Mouse (Mus musculus) intestine, embryonic 14.5 days (tissue): Measurements from ENCODE around the gene Tspo2. TPM values are rescaled to one million over a fixed set of nuclear protein-coding genes. Genes with fewer than 3 reads are reported as not detected.
"Not testable (repeated sequence)": the region's sequence is repeated elsewhere in the genome, so short reads cannot be mapped to it uniquely, and the experiment has no call there.

ENCODE experiments used
- ATAC-seq: fragments of 200-750 bp; cut with Nextera tagmentation; replicated peaks from 2 replicates; pipeline ENCODE4 v1.8.0; 2017; ENCODE audit warnings: low read depth, moderate number of reproducible peaks, moderate TSS enrichment, moderate library complexity; ENCODE audit not compliant: low FRiP score, low TSS enrichment
- DNase-seq: peaks from one replicate; pipeline ENCODE4 v3.0.0-alpha.2; 2018; ENCODE audit warnings: low spot score
- H3K27ac ChIP-seq: fragments of 300-500 bp; sonication (generic); 2 replicates; pipeline ENCODE4 v1.5.1; 2014; ENCODE audit warnings: low read depth, mild to moderate bottlenecking, control low read depth
- H3K27me3 ChIP-seq: fragments of 300-500 bp; sonication (generic); replicated peaks from 2 replicates; pipeline ENCODE4 v1.6.1; 2014; ENCODE audit warnings: low read length, control low read depth; ENCODE audit not compliant: control insufficient read depth, insufficient read depth
- H3K36me3 ChIP-seq: fragments of 300-500 bp; sonication (generic); 2 replicates; pipeline ENCODE4 v1.6.1; 2014; ENCODE audit warnings: low read length, control low read depth; ENCODE audit not compliant: control insufficient read depth, insufficient read depth
- H3K4me1 ChIP-seq: fragments of 300-500 bp; sonication (generic); replicated peaks from 2 replicates; pipeline ENCODE4 v1.6.1; 2014; ENCODE audit warnings: low read length, control low read depth, mixed read lengths; ENCODE audit not compliant: control insufficient read depth, insufficient read depth
- H3K4me2 ChIP-seq: fragments of 300-500 bp; sonication (generic); 2 replicates; pipeline ENCODE4 v1.6.1; 2014; ENCODE audit warnings: low read length
- H3K4me3 ChIP-seq: fragments of 300-500 bp; sonication (generic); 2 replicates; pipeline ENCODE4 v1.5.1; 2014; ENCODE audit warnings: low read depth, low read length, control low read depth, mixed read lengths
- H3K9ac ChIP-seq: fragments of 300-500 bp; sonication (generic); 2 replicates; pipeline ENCODE4 v1.6.1; 2014; ENCODE audit warnings: mild to moderate bottlenecking, low read length
- H3K9me3 ChIP-seq: fragments of 300-500 bp; sonication (generic); 2 replicates; pipeline ENCODE4 v1.6.1; 2016; ENCODE audit warnings: low read length, control low read depth; ENCODE audit not compliant: control insufficient read depth
- WGBS: fragments of 180-500 bp; shearing (Covaris S2); extraction: QIAGEN DNeasy Blood & Tissue Kit; methylation state at CpG from one replicate; pipeline ENCODE4 v1.1.7; 2014; 5-methylcytosine and 5-hydroxymethylcytosine counted together
- polyA plus RNA-seq: library from polyadenylated mRNA; unstranded; fragments of >200 nt; fragmentation: Nextera tagmentation; extraction: Ambion mirVana; gene quantifications from 2 replicates; pipeline ENCODE4 v1.2.1, GENCODE M21; 2014

Tspo2 gene
- polyA plus RNA-seq, 1 experiment from 2014 or later, result 1.6 TPM

DNA sequence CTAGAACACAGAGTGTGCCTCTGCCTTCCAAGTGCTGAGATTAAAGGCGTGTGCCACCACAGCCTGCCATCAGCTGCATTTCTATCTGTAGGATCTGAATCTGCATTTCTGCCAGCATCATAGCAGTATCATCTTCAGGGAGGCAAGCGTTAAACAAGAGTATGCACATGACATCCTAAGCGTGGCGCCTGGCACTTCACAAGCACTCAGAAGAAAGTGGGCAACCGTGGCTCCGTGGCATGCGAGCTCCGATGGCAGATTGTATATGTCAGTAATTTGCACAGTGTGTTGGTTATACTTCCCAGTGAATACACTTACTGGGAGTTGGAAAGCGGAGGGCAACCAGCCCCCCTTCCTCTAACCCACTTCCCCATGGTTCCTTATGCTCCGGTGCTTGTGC is 28.6 kb upstream of the Tspo2 start:
- 85% methylated on average over 10 of the region's 10 CpGs for WGBS
- Histone ChIP-seq H3K36me3 (no peaks in the 10 kb centered on the region), H3K4me3 (no peak overlapping the region), H3K4me1 (no peaks in the 10 kb centered on the region), H3K4me2 (no peak overlapping the region), H3K9me3 (no peaks in the 10 kb centered on the region), H3K27ac (no peak overlapping the region), H3K9ac (no peak overlapping the region), H3K27me3 (no peaks in the 10 kb centered on the region)
- no peak for DNase-seq
- ATAC-seq, result no peak

DNA sequence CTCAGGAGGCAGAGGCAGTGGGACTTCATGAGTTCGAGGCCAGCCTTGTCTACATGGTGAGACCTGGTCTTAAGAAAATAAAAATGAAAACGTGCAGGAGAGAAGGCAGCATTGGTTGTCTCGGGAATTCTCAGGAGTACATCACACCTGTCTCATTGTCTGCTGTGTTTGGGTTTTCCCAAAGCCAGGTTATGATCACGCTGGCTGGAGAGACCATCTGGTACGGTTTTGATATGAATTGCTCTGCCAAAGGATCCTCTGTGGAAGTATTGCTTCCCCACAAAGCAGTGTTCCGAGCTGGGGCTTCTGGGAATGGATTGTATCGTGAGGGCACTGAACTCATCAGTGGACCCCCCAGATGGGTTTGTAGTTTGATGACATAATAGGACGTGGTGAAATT is 24.1 kb upstream of the Tspo2 start:
- Histone ChIP-seq H3K36me3 (no peaks in the 10 kb centered on the region), H3K27me3 (no peaks in the 10 kb centered on the region), H3K4me3 (no peak overlapping the region), H3K9me3 (no peaks in the 10 kb centered on the region), H3K9ac (no peak overlapping the region), H3K27ac (no peak overlapping the region), H3K4me2 (no peak overlapping the region), H3K4me1 (no peaks in the 10 kb centered on the region)
- 80% methylated on average over 8 of the region's 8 CpGs for WGBS
- DNase-seq (no peak), ATAC-seq (no peak)

DNA sequence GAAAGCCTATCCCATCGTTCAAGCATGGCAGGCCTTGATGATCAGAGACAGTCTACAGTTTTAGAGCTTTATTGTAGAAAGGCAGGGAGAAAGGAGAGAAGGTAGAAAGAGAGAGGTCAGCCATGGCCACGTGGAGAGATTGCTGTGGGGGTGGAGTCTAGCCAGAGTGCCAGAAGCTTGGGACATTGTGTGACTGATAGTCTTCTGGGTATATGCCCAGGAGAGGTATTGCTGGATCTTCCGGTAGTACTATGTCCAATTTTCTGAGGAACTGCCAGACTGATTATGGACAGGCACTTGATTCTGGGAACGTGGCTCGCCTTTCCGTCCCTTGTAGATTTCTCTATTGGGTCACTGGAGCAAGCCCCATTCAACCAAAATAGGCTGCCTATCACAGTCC is 23.0 kb upstream of the Tspo2 start:
- H3K27ac ChIP-seq, DNase-seq, H3K36me3 ChIP-seq, ATAC-seq, H3K4me1 ChIP-seq, H3K9ac ChIP-seq, H3K27me3 ChIP-seq, H3K9me3 ChIP-seq, H3K4me2 ChIP-seq, H3K4me3 ChIP-seq: not testable (repeated sequence)
- WGBS, result 80% methylated on average over 6 of the region's 6 CpGs

DNA sequence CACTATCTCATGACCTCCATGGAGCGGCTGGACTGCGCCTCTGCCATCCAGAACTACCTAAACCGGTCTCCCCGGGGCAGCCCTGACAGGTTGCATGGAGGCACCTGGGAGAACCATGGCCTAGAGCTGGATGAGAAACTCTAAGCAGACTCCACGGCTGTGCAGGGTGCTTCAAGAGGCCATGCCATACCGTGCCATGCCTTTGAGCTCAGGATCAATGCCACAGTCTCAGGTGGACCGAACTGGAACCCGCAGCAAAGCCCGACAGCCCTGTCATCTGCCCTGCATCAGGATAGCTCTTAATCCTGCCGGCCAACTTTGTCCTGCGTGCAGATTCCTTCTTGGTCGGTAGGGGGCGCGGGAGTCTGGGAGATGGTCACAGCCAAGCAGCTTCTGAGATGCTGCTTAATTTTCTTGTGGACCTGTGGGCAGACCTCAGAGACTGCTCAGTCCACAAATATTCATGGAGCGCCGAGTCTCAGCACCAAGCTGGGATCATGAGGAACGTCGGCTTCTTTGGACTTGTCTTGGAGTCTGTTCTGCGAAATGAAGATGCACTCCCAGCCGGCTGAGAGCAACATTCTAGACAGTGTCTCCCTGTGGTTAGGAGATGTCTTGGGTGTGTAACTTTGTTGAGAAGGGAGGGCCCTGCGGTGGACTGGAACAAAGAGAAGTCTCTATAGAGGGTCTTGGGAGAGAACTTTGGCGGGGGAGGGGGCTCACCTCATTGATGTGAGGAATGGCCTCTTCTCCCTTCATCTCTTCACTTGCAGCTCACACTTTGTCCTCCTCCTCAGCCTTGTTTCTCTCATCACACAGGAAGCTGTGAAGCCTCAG is 16.3 kb upstream of the Tspo2 start:
- H3K4me2 ChIP-seq, result peak overlapping the region; percentile 16
- peak; percentile 96 for DNase-seq
- H3K36me3 ChIP-seq, result no peaks in the 10 kb centered on the region
- no peaks in the 10 kb centered on the region for H3K4me1 ChIP-seq
- ATAC-seq, result peak; percentile 78
- no peak overlapping the region for H3K4me3 ChIP-seq
- no peaks in the 10 kb centered on the region for H3K9me3 ChIP-seq
- 10% methylated on average over 22 of the region's 22 CpGs for WGBS
- H3K27me3 ChIP-seq, result 0 out of 2 replicates have a peak, but pooled peaks cover 2% of the 10 kb centered on the region
- H3K27ac ChIP-seq, result no peak overlapping the region
- no peak overlapping the region for H3K9ac ChIP-seq

DNA sequence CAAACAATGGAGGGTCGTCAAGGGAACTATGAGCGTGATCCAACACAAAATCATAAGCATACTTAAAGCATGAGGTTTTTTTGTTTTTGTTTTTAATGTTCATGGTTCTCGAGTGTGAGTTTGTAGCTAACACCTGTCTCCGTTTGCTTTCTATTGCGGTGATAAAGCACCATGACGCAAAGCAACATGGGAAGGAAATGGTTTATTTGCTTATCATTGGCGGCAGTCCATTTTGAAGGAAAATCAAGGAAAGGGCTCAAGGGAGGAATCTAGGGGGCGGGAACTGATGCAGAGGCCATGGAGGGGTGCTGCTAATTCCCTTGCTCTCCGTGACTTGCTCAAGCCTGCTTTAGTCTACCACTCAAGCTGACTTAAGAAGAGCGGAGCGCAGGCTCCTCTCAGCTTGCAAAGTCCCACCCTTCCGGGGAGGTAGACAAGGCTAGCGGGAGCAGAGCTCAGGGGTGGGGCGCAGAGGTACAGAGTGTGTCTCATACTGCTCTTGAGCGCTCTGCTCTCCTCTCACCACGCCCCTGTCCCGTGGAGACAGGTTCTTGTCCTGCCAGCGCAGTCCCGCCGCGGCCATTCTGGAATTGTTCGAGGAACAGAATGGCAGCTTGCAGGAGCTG is 15.6 kb upstream of the Tspo2 start:
- H3K36me3 ChIP-seq, result no peaks in the 10 kb centered on the region
- H3K4me3 ChIP-seq, result no peak overlapping the region
- no peaks in the 10 kb centered on the region for H3K4me1 ChIP-seq
- ATAC-seq, result peak; percentile 74
- DNase-seq, result peak; percentile 56
- 46% methylated on average over 22 of the region's 22 CpGs for WGBS
- no peak overlapping the region for H3K9ac ChIP-seq
- no peak overlapping the region for H3K27ac ChIP-seq
- H3K27me3 ChIP-seq, result 0 out of 2 replicates have a peak, but pooled peaks cover 2% of the 10 kb centered on the region
- peak overlapping the region; percentile 16 for H3K4me2 ChIP-seq
- no peaks in the 10 kb centered on the region for H3K9me3 ChIP-seq

DNA sequence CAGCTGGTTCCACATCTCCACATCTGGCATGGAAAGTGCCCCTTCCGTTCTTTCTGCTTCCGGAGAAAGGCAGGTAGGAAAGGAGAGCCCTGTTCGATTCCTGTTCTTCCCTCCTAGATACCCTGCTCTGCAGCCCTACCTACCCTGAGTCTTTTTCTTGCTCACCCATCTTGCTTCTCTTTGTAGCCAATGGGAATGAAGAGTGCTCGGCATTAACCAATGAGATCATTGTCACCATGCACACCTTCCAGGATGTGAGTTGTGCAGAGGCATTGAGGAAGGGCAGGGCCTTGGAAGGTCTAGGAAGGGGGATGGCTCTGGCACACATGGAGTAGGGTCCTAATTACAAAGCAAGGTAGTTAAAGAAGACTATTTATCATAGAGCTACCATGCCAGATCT is 12.1 kb upstream of the Tspo2 start:
- H3K9me3 ChIP-seq, result no peaks in the 10 kb centered on the region
- no peaks in the 10 kb centered on the region for H3K36me3 ChIP-seq
- H3K4me1 ChIP-seq, result no peaks in the 10 kb centered on the region
- no peak for ATAC-seq
- H3K9ac ChIP-seq, result no peak overlapping the region
- WGBS, result 93% methylated on average over 4 of the region's 4 CpGs
- H3K27ac ChIP-seq, result no peak overlapping the region
- no peak overlapping the region for H3K4me2 ChIP-seq
- H3K27me3 ChIP-seq, result 0 out of 2 replicates have a peak, but pooled peaks cover 2% of the 10 kb centered on the region
- no peak overlapping the region for H3K4me3 ChIP-seq
- DNase-seq, result no peak

DNA sequence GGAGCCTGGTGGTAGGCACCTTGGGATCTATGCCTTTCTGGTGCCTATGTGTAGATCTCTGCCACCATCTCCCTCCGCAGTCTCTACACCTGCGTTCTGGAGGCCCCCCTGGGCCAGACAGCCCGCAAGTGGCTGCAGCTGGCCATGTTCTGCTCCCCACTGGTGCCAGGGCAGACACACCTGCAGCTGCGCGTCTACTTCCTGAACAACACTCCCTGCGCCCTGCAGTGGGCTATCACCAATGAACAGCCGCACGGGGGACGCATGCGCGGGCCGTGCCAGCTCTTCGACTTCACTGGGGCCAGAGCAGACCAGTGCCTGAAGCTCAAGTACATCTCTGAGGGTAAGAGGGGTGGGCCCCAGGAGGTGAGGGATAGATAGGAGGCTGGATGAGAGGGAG is 10.8 kb upstream of the Tspo2 start:
- H3K9ac ChIP-seq, result no peak overlapping the region
- H3K4me3 ChIP-seq, result no peak overlapping the region
- H3K36me3 ChIP-seq, result no peaks in the 10 kb centered on the region
- no peak for DNase-seq
- H3K27me3 ChIP-seq, result 0 out of 2 replicates have a peak, but pooled peaks cover 2% of the 10 kb centered on the region
- H3K9me3 ChIP-seq, result no peaks in the 10 kb centered on the region
- H3K4me2 ChIP-seq, result no peak overlapping the region
- no peak for ATAC-seq
- WGBS, result 94% methylated on average over 13 of the region's 13 CpGs
- H3K27ac ChIP-seq, result no peak overlapping the region
- no peaks in the 10 kb centered on the region for H3K4me1 ChIP-seq

DNA sequence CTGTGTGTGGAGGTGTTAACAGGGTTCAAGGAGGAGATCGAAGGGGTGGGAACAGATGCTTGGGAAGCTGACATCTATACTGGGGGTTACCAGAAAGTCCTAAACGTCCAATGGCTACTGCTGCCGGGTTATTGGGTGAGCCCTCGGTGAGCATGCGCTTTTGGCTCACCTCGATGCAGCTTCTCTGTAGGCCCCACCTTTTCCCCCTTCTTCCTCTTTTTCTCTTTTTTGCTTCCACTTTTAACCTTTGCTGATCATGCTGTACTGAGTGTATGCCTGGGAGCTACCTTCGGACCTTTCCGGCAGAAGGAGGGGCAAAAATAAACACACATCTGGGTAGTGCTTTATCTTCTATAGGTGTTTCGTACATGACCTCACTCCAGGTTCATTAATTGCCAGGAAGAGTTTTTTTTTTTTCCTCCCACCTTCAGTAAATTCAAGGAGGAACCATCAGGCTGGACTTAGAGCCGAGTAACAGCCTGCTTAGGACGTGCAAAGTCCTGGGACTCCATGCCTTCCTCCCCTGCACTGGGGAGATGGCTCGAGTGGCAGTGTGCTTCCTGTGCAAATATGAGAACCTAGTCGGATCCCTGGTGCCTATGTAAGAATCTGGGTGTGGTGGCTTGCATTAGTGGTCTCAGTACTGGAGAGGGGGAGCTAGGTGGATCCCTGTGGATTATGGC is 6.8 kb upstream of the Tspo2 start:
- peak; percentile 65 for ATAC-seq

More for the DNA sequence above, 6.8 kb upstream of the Tspo2 start:
- Histone ChIP-seq H3K4me2 (peak overlapping the region; percentile 17), H3K4me1 (no peaks in the 10 kb centered on the region), H3K27me3 (no peaks in the 10 kb centered on the region), H3K9ac (no peak overlapping the region), H3K36me3 (no peaks in the 10 kb centered on the region), H3K4me3 (no peak overlapping the region), H3K27ac (peak overlapping the region; percentile 19; the same call in 1 of the 2 replicates), H3K9me3 (no peaks in the 10 kb centered on the region)
- DNase-seq, result peak; percentile 62
- WGBS, result 54% methylated on average over 13 of the region's 13 CpGs
